Mouse (Mus musculus) G1E (cell line): ENCODE results near the gene Adamts12. TPM values are rescaled to one million over a fixed set of nuclear protein-coding genes. Genes with fewer than 3 reads are reported as not detected.

ENCODE experiments used
- ATAC-seq: 2 replicates; pipeline ENCODE4 v1.8.0; 2016; ENCODE audit warnings: mild to moderate bottlenecking; ENCODE audit not compliant: insufficient number of reproducible peaks, poor library complexity, low FRiP score, severe bottlenecking; ENCODE audit errors: extremely low read depth
- DNase-seq: peaks from one replicate; pipeline ENCODE4 v3.0.0; 2012; ENCODE audit warnings: low spot score
- H3K27me3 ChIP-seq: 2 replicates; pipeline ENCODE4 v1.6.1; 2012; ENCODE audit warnings: mild to moderate bottlenecking, low read length, inconsistent platforms; ENCODE audit not compliant: insufficient read depth
- H3K36me3 ChIP-seq: replicated peaks from 2 replicates; pipeline ENCODE3; 2012; ENCODE audit warnings: mild to moderate bottlenecking, inconsistent platforms
- H3K4me1 ChIP-seq: 2 replicates; pipeline ENCODE4 v1.6.1; 2012; ENCODE audit warnings: low read depth, low read length, inconsistent platforms, mixed read lengths; ENCODE audit not compliant: insufficient read depth
- H3K4me3 ChIP-seq: 2 replicates; pipeline ENCODE4 v1.5.1; 2012; ENCODE audit warnings: low read depth, mild to moderate bottlenecking, inconsistent platforms, low read length, moderate library complexity, mixed read lengths
- H3K9me3 ChIP-seq: replicated peaks from 2 replicates; pipeline ENCODE4 v1.6.1; 2012; ENCODE audit warnings: inconsistent platforms
- CTCF ChIP-seq: IDR thresholded peaks from 2 replicates; pipeline ENCODE4 v1.5.1; 2012; ENCODE audit warnings: low read depth, low read length, inconsistent platforms, mixed read lengths
- GATA1 ChIP-seq: IDR thresholded peaks from 2 replicates; pipeline ENCODE4 v1.6.1; 2012; ENCODE audit warnings: borderline replicate concordance, low read length, inconsistent platforms, mixed read lengths
- GATA2 ChIP-seq: IDR thresholded peaks from 2 replicates; pipeline ENCODE4 v1.6.1; 2012; ENCODE audit warnings: low read depth, low read length, inconsistent platforms, borderline replicate concordance
- POLR2AphosphoS5 ChIP-seq: IDR thresholded peaks from 2 replicates; pipeline ENCODE4 v1.6.1; 2012; ENCODE audit warnings: low read depth, low read length, inconsistent platforms; ENCODE audit not compliant: insufficient replicate concordance
- TAL1 ChIP-seq: conservative IDR thresholded peaks from 2 replicates; pipeline ENCODE4 v1.6.1; 2012; ENCODE audit warnings: low read depth, low read length, inconsistent platforms, mixed read lengths
- polyA plus RNA-seq: library from polyadenylated mRNA; stranded (reverse); fragments of >175 nt; gene quantifications from 2 replicates; pipeline ENCODE4 v1.2.3, GENCODE M21; 2012
- total RNA-seq, 2 experiments: library from RNA; stranded (forward) in 1 of 2; stranded (reverse) in 1 of 2; fragments of 200-1000 nt in 1 of 2; fragments of >200 nt in 1 of 2; fragmentation: Nextera tagmentation in 1 of 2; gene quantifications; 2 replicates each; pipeline ENCODE4 v1.2.3; 2014 to 2017

Adamts12 gene
- total and polyA plus RNA-seq, 3 experiments, result 0.16 TPM; not detected in 2

- Histone ChIP-seq H3K4me3 (no peak overlapping the region), H3K36me3 (no peaks in the 10 kb centered on the region), H3K27me3 (peaks cover 14% of the 10 kb centered on the region; the same call in 1 of the 2 replicates), H3K9me3 (no peaks in the 10 kb centered on the region), H3K4me1 (no peaks in the 10 kb centered on the region)
- TF ChIP-seq CTCF (no peak), POLR2AphosphoS5 (no peak), GATA1 (no peak), GATA2 (no peak), TAL1 (no peak)
- no peak for DNase-seq
- ATAC-seq, result no peak
Observed at GRCm38 (mm10) chr15:11369572-11369971, 305.0 kb downstream of the Adamts12 start.

- H3K4me3 ChIP-seq, result no peak overlapping the region
- TF ChIP-seq GATA1, result no peak
- TF ChIP-seq CTCF, result no peak
Observed at GRCm38 (mm10) chr15:11370477-11371085, 306.0 kb downstream of the Adamts12 start.

GRCm38 (mm10) chr15:11379431-11380086, 315.0 kb downstream of the Adamts12 start:
- TF ChIP-seq TAL1 (no peak), GATA2 (no peak), POLR2AphosphoS5 (no peak), CTCF (no peak), GATA1 (no peak)
- Histone ChIP-seq H3K4me1 (no peaks in the 10 kb centered on the region), H3K4me3 (no peak overlapping the region), H3K9me3 (peaks cover 2% of the 10 kb centered on the region), H3K27me3 (0 out of 2 replicates have a peak, but pooled peaks cover 4% of the 10 kb centered on the region), H3K36me3 (peaks cover 30% of the 10 kb centered on the region)
- no peak for DNase-seq
- no peak for ATAC-seq

More at GRCm38 (mm10) chr15:11370477-11371085, 306.0 kb downstream of the Adamts12 start:
- no peaks in the 10 kb centered on the region for H3K9me3 ChIP-seq
- H3K36me3 ChIP-seq, result no peaks in the 10 kb centered on the region
- DNase-seq (no peak), ATAC-seq (no peak)
- no peaks in the 10 kb centered on the region for H3K4me1 ChIP-seq
- H3K27me3 ChIP-seq, result peaks cover 18% of the 10 kb centered on the region; the same call in 1 of the 2 replicates

- H3K4me1 ChIP-seq, result no peaks in the 10 kb centered on the region
- H3K4me3 ChIP-seq, result no peak overlapping the region
- peaks cover 6% of the 10 kb centered on the region for H3K9me3 ChIP-seq
- peaks cover 35% of the 10 kb centered on the region for H3K36me3 ChIP-seq
- 0 out of 2 replicates have a peak, but pooled peaks cover 4% of the 10 kb centered on the region for H3K27me3 ChIP-seq
- TF ChIP-seq TAL1 (no peak), GATA2 (no peak), CTCF (peak; percentile 23; the same call in 1 of the 2 replicates), POLR2AphosphoS5 (no peak), GATA1 (no peak)
- DNase-seq (no peak), ATAC-seq (peak; percentile 45; the same call in 1 of the 2 replicates)
Observed at GRCm38 (mm10) chr15:11380087-11380530, 315.5 kb downstream of the Adamts12 start.

- no peak for DNase-seq
- H3K9me3 ChIP-seq, result peaks cover 6% of the 10 kb centered on the region
- ATAC-seq, result no peak
- TF ChIP-seq POLR2AphosphoS5, result no peak
- TF ChIP-seq GATA2, result no peak
- no peak for TF ChIP-seq TAL1
- TF ChIP-seq GATA1, result no peak
- TF ChIP-seq CTCF, result no peak
- peaks cover 40% of the 10 kb centered on the region for H3K36me3 ChIP-seq
- H3K27me3 ChIP-seq, result no peaks in the 10 kb centered on the region
- H3K4me3 ChIP-seq, result no peak overlapping the region
- no peaks in the 10 kb centered on the region for H3K4me1 ChIP-seq
Observed at GRCm38 (mm10) chr15:11380616-11381015, 316.0 kb downstream of the Adamts12 start.

GRCm38 (mm10) chr15:11382585-11382984, 318.0 kb downstream of the Adamts12 start:
- Histone ChIP-seq H3K9me3 (peaks cover 6% of the 10 kb centered on the region), H3K4me1 (no peaks in the 10 kb centered on the region), H3K4me3 (no peak overlapping the region), H3K36me3 (peaks cover 60% of the 10 kb centered on the region), H3K27me3 (no peaks in the 10 kb centered on the region)
- ATAC-seq (no peak), DNase-seq (no peak)
- TF ChIP-seq CTCF (no peak), GATA2 (no peak), POLR2AphosphoS5 (no peak), GATA1 (no peak), TAL1 (no peak)
